Mouse (Mus musculus) kidney, embryonic 15.5 days (tissue): ENCODE data around the gene Prr5. TPM values are rescaled to one million over a fixed set of nuclear protein-coding genes. Genes with fewer than 3 reads are reported as not detected.
A peak's percentile ranks its signal among the peaks of the same experiment; 100 is the strongest.

Experiments
- ATAC-seq: fragments of 200-750 bp; cut with Nextera tagmentation; replicated peaks from 2 replicates; pipeline ENCODE4 v1.8.0; 2017; ENCODE audit warnings: moderate TSS enrichment; ENCODE audit not compliant: low FRiP score
- H3K27ac ChIP-seq: fragments of 300-500 bp; sonication (generic); 2 replicates; pipeline ENCODE4 v1.5.1; 2015; ENCODE audit warnings: mild to moderate bottlenecking, inconsistent platforms
- H3K27me3 ChIP-seq: fragments of 300-500 bp; sonication (generic); 2 replicates; pipeline ENCODE4 v1.6.1; 2015; ENCODE audit warnings: inconsistent platforms
- H3K36me3 ChIP-seq: fragments of 300-500 bp; sonication (generic); 2 replicates; pipeline ENCODE4 v1.6.1; 2015; ENCODE audit warnings: inconsistent platforms
- H3K4me1 ChIP-seq: fragments of 300-500 bp; sonication (generic); 2 replicates; pipeline ENCODE4 v1.6.1; 2015; ENCODE audit warnings: inconsistent platforms
- H3K4me2 ChIP-seq: fragments of 300-500 bp; sonication (generic); 2 replicates; pipeline ENCODE4 v1.6.1; 2015; ENCODE audit warnings: moderate library complexity, mild to moderate bottlenecking, inconsistent platforms
- H3K4me3 ChIP-seq: fragments of 300-500 bp; sonication (generic); replicated peaks from 2 replicates; pipeline ENCODE4 v1.5.1; 2015; ENCODE audit warnings: mild to moderate bottlenecking, inconsistent platforms
- H3K9ac ChIP-seq: fragments of 300-500 bp; sonication (generic); 2 replicates; pipeline ENCODE4 v1.6.1; 2015; ENCODE audit warnings: mild to moderate bottlenecking, inconsistent platforms
- H3K9me3 ChIP-seq: fragments of 300-500 bp; sonication (generic); replicated peaks from 2 replicates; pipeline ENCODE4 v1.6.1; 2016; ENCODE audit warnings: inconsistent platforms
- WGBS: fragments of 180-500 bp; shearing (Covaris S2); methylation state at CpG from one replicate; pipeline ENCODE4 v1.1.7; 2015; ENCODE audit warnings: mixed read lengths; 5-methylcytosine and 5-hydroxymethylcytosine counted together
- polyA plus RNA-seq: library from polyadenylated mRNA; unstranded; fragments of >200 nt; fragmentation: Nextera tagmentation; extraction: Ambion mirVana; gene quantifications from 2 replicates; pipeline ENCODE4 v1.2.1, GENCODE M21; 2015

Gene Prr5
- polyA plus RNA-seq, 1 experiment from 2014 or later: 46.8 TPM

GRCm38 (mm10) chr15:84639451-84640136 lies 29.8 kb upstream of the Prr5 start:
- ATAC-seq: peak; percentile 43; the same call in 1 of the 2 replicates
- Histone ChIP-seq H3K27ac (peak overlapping the region; percentile 55), H3K4me1 (peaks cover 32% of the 10 kb centered on the region), H3K36me3 (no peaks in the 10 kb centered on the region), H3K4me2 (no peak overlapping the region), H3K9ac (no peak overlapping the region), H3K9me3 (no peaks in the 10 kb centered on the region), H3K27me3 (no peaks in the 10 kb centered on the region), H3K4me3 (no peak overlapping the region)
- 43% methylated on average over 6 of the region's 6 CpGs for WGBS

GRCm38 (mm10) chr15:84640722-84641121 lies 28.7 kb upstream of the Prr5 start:
- no peaks in the 10 kb centered on the region for H3K36me3 ChIP-seq
- H3K9ac ChIP-seq: no peak overlapping the region
- no peak overlapping the region for H3K27ac ChIP-seq
- H3K4me3 ChIP-seq: no peak overlapping the region
- peaks cover 32% of the 10 kb centered on the region for H3K4me1 ChIP-seq
- ATAC-seq: no peak
- no peaks in the 10 kb centered on the region for H3K9me3 ChIP-seq
- WGBS: 78% methylated on average over 6 of the region's 6 CpGs
- H3K4me2 ChIP-seq: no peak overlapping the region
- H3K27me3 ChIP-seq: no peaks in the 10 kb centered on the region

- WGBS: 52% methylated on average over 5 of the region's 5 CpGs
- H3K9me3 ChIP-seq: no peaks in the 10 kb centered on the region
Observed at GRCm38 (mm10) chr15:84641127-84641526, 28.3 kb upstream of the Prr5 start.

GRCm38 (mm10) chr15:84641948-84642347 lies 27.5 kb upstream of the Prr5 start:
- H3K9ac ChIP-seq: no peak overlapping the region
- H3K4me2 ChIP-seq: no peak overlapping the region
- H3K27ac ChIP-seq: no peak overlapping the region
- 100% methylated on average over 1 of the region's 1 CpGs for WGBS
- peaks cover 32% of the 10 kb centered on the region for H3K4me1 ChIP-seq
- no peaks in the 10 kb centered on the region for H3K36me3 ChIP-seq
- no peak for ATAC-seq
- H3K9me3 ChIP-seq: no peaks in the 10 kb centered on the region
- no peaks in the 10 kb centered on the region for H3K27me3 ChIP-seq
- H3K4me3 ChIP-seq: no peak overlapping the region

More at GRCm38 (mm10) chr15:84641127-84641526, 28.3 kb upstream of the Prr5 start:
- Histone ChIP-seq H3K27me3 (no peaks in the 10 kb centered on the region), H3K27ac (no peak overlapping the region), H3K4me2 (no peak overlapping the region), H3K4me1 (peaks cover 32% of the 10 kb centered on the region), H3K9ac (no peak overlapping the region), H3K36me3 (no peaks in the 10 kb centered on the region), H3K4me3 (no peak overlapping the region)
- no peak for ATAC-seq

- ATAC-seq: peak; percentile 27; the same call in 1 of the 2 replicates
Observed at GRCm38 (mm10) chr15:84643178-84643577, 26.2 kb upstream of the Prr5 start.

GRCm38 (mm10) chr15:84651481-84651880 lies 17.9 kb upstream of the Prr5 start:
- no peak for ATAC-seq
- H3K9me3 ChIP-seq: 0 out of 2 replicates have a peak, but pooled peaks cover 4% of the 10 kb centered on the region
- no peak overlapping the region for H3K9ac ChIP-seq
- no peak overlapping the region for H3K4me2 ChIP-seq
- WGBS: 72% methylated on average over 6 of the region's 6 CpGs
- no peak overlapping the region for H3K27ac ChIP-seq
- no peaks in the 10 kb centered on the region for H3K36me3 ChIP-seq
- no peak overlapping the region for H3K4me3 ChIP-seq
- H3K27me3 ChIP-seq: no peaks in the 10 kb centered on the region
- peaks cover 24% of the 10 kb centered on the region for H3K4me1 ChIP-seq

More at GRCm38 (mm10) chr15:84643178-84643577, 26.2 kb upstream of the Prr5 start:
- Histone ChIP-seq H3K27me3 (no peaks in the 10 kb centered on the region), H3K4me2 (no peak overlapping the region), H3K36me3 (no peaks in the 10 kb centered on the region), H3K9ac (no peak overlapping the region), H3K27ac (0 out of 2 replicates have a peak overlapping the region, but pooled peaks have one; percentile 22), H3K4me1 (peaks cover 30% of the 10 kb centered on the region), H3K4me3 (no peak overlapping the region), H3K9me3 (0 out of 2 replicates have a peak, but pooled peaks cover 4% of the 10 kb centered on the region)
- WGBS: 0% methylated on average over 1 of the region's 1 CpGs

GRCm38 (mm10) chr15:84653151-84653550 lies 16.3 kb upstream of the Prr5 start:
- peaks cover 24% of the 10 kb centered on the region for H3K4me1 ChIP-seq
- 88% methylated on average over 7 of the region's 7 CpGs for WGBS
- ATAC-seq: no peak
- H3K4me2 ChIP-seq: no peak overlapping the region
- no peaks in the 10 kb centered on the region for H3K9me3 ChIP-seq
- H3K27me3 ChIP-seq: no peaks in the 10 kb centered on the region
- no peak overlapping the region for H3K4me3 ChIP-seq
- H3K27ac ChIP-seq: no peak overlapping the region
- no peak overlapping the region for H3K9ac ChIP-seq
- H3K36me3 ChIP-seq: no peaks in the 10 kb centered on the region

- Histone ChIP-seq H3K27me3 (no peaks in the 10 kb centered on the region), H3K4me1 (peaks cover 24% of the 10 kb centered on the region), H3K4me2 (peak overlapping the region; percentile 56), H3K9me3 (no peaks in the 10 kb centered on the region), H3K4me3 (peak overlapping the region; percentile 40), H3K9ac (peak overlapping the region; percentile 15; the same call in 1 of the 2 replicates), H3K36me3 (no peaks in the 10 kb centered on the region), H3K27ac (peak overlapping the region; percentile 98)
- ATAC-seq: peak; percentile 92
- 2% methylated on average over 28 of the region's 28 CpGs for WGBS
Observed at GRCm38 (mm10) chr15:84653979-84654966, 15.1 kb upstream of the Prr5 start.

- Histone ChIP-seq H3K27me3 (no peaks in the 10 kb centered on the region), H3K36me3 (no peaks in the 10 kb centered on the region), H3K9ac (no peak overlapping the region), H3K4me1 (peaks cover 24% of the 10 kb centered on the region), H3K4me3 (no peak overlapping the region), H3K4me2 (peak overlapping the region; percentile 56), H3K9me3 (no peaks in the 10 kb centered on the region), H3K27ac (peak overlapping the region; percentile 98)
- 56% methylated on average over 10 of the region's 10 CpGs for WGBS
- no peak for ATAC-seq
Observed at GRCm38 (mm10) chr15:84654975-84655374, 14.4 kb upstream of the Prr5 start.

GRCm38 (mm10) chr15:84656689-84657088 lies 12.7 kb upstream of the Prr5 start:
- H3K4me2 ChIP-seq: no peak overlapping the region
- H3K4me3 ChIP-seq: no peak overlapping the region
- no peak for ATAC-seq
- peaks cover 24% of the 10 kb centered on the region for H3K4me1 ChIP-seq
- no peak overlapping the region for H3K27ac ChIP-seq
- H3K36me3 ChIP-seq: no peaks in the 10 kb centered on the region
- no peak overlapping the region for H3K9ac ChIP-seq
- H3K9me3 ChIP-seq: no peaks in the 10 kb centered on the region
- no peaks in the 10 kb centered on the region for H3K27me3 ChIP-seq
- WGBS: 92% methylated on average over 3 of the region's 3 CpGs

GRCm38 (mm10) chr15:84657384-84658064 lies 11.9 kb upstream of the Prr5 start:
- no peak for ATAC-seq

More at GRCm38 (mm10) chr15:84657384-84658064, 11.9 kb upstream of the Prr5 start:
- peaks cover 27% of the 10 kb centered on the region for H3K4me1 ChIP-seq
- no peaks in the 10 kb centered on the region for H3K36me3 ChIP-seq
- H3K27ac ChIP-seq: no peak overlapping the region
- no peak overlapping the region for H3K4me2 ChIP-seq
- 75% methylated on average over 9 of the region's 9 CpGs for WGBS
- no peak overlapping the region for H3K4me3 ChIP-seq
- H3K9me3 ChIP-seq: no peaks in the 10 kb centered on the region
- no peaks in the 10 kb centered on the region for H3K27me3 ChIP-seq
- no peak overlapping the region for H3K9ac ChIP-seq
